Mouse (Mus musculus) embryonic fibroblast, embryonic 13.5 days (primary cell): ENCODE data around the gene Pcdh7.

Experiments
- CTCF ChIP-seq: IDR thresholded peaks from 2 replicates; pipeline ENCODE4 v1.5.1; 2011; ENCODE audit warnings: mild to moderate bottlenecking, control low read depth, low read length, moderate library complexity, borderline replicate concordance; ENCODE audit not compliant: insufficient read depth
- POLR2A ChIP-seq: IDR thresholded peaks from 2 replicates; pipeline ENCODE4 v1.6.1; 2011; ENCODE audit warnings: low read depth, mild to moderate bottlenecking, control low read depth, low read length, moderate library complexity

GRCm38 (mm10) chr5:57778093-57778492, 60.3 kb downstream of the Pcdh7 start:
- TF ChIP-seq POLR2A = no peak
- no peak for TF ChIP-seq CTCF
